Mouse (Mus musculus): Measurements from ENCODE around the gene Timm44. TPM values are rescaled to one million over a fixed set of nuclear protein-coding genes. Genes with fewer than 3 reads are reported as not detected.

Gene Timm44
- polyA plus RNA-seq, 1 experiment from 2014 or later = 41.8 TPM

DNA sequence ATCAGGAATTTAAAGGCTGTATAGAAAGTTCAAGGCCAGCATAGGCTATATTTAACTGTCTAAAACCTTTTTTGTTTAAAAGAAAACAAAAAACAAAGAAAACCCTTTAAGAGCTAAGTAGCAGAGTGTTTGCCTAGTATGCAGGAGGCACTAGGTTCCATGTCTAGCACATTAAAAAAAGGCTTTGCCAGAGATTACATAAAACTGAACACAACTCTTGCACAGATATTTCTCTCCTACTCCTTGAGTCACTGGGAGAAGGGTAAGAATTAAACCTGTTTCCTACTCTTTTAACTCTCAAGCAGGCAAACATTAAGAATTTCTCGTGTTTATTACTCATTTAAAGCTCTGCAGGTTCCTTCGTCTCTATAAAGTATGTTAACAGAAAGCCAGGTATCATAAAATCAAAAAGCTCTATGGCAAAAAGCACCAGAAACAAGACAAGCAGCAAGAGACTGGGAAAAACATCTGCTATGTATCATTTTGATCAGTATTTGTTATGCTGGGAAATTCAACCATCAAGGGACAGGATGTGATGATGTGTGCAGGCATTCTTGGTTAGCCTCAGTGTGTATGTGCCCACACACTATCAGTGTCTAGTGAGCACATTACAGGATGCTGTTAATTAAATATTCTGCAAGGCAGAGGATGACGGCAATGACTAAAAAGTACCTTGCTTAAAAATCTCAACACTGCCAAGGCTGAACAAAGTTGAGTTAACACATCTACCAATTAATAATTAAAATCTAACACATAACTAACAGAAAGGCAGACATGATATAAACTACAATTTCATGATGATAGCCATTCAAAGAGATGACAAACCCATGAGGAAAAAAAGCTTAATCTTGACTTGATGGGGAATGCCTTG, 37.8 kb upstream of the Timm44 start:
- WGBS = 73% methylated on average over 3 of the region's 3 CpGs
- no peak for ATAC-seq (ENCODE audit: low FRiP score, low read depth)
- H3K4me3 ChIP-seq = no peak overlapping the region

DNA sequence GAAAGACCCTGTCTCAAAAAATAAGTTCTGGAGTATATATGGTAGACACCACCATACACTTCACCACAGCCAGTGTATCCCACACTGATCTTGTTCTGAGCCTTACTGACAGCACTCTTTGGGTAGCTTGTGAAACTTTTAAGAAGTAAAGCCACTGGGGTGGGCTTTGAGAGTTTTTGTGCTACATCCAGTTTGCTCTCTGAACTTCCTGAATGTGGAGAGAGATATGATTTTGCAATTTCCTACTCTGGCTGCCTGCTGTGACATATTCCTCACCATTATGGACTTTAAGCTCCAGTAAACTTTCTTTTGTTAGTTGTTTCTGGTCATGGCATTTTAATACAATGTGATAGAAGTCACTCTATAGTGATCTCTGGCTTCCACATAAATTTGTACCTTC, 36.4 kb upstream of the Timm44 start:
- Histone ChIP-seq H3K4me1 (replicated peaks) (no peaks in the 10 kb centered on the region; the same call in 1 of the 2 replicates), H3K4me3 (no peak overlapping the region), H3K27ac (replicated peaks) (no peak overlapping the region), H3K4me2 (no peak overlapping the region), H3K27me3 (no peaks in the 10 kb centered on the region), H3K9ac (no peak overlapping the region), H3K36me3 (peaks cover 35% of the 10 kb centered on the region), H3K9me3 (no peaks in the 10 kb centered on the region)
- ATAC-seq (ENCODE audit: low FRiP score, low read depth) = no peak

More for the DNA sequence above, 37.8 kb upstream of the Timm44 start:
- Histone ChIP-seq H3K36me3 (peaks cover 29% of the 10 kb centered on the region), H3K27ac (replicated peaks) (no peak overlapping the region), H3K4me2 (no peak overlapping the region), H3K27me3 (no peaks in the 10 kb centered on the region), H3K9me3 (no peaks in the 10 kb centered on the region), H3K9ac (no peak overlapping the region), H3K4me1 (replicated peaks) (peaks cover 4% of the 10 kb centered on the region; the same call in 1 of the 2 replicates)

DNA sequence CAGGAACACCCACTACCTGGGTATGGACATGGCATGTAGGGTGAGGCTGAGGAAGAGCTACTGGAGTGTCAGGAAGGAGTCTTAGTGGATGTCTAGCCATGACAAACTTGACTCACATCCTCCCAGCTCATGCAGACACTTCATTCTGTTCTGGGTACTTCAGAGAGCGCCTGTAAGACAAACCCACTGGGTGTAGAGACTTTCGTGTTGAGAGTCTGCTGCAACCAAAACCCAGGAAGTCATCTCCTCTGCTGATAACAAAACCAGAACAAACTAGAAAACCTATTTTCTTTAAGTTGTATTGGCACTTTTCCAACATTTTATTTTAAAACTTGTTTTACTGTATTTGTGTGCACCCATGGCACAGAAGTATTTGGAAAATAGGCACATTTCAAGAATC, 30.1 kb upstream of the Timm44 start:
- H3K9me3 ChIP-seq = no peaks in the 10 kb centered on the region
- no peak overlapping the region for H3K27ac ChIP-seq (replicated peaks)
- WGBS = 95% methylated on average over 2 of the region's 2 CpGs
- no peak overlapping the region for H3K4me3 ChIP-seq
- no peak overlapping the region for H3K4me2 ChIP-seq
- peaks cover 87% of the 10 kb centered on the region for H3K36me3 ChIP-seq
- H3K27me3 ChIP-seq = no peaks in the 10 kb centered on the region
- no peak for ATAC-seq (ENCODE audit: low FRiP score, low read depth)
- no peak overlapping the region for H3K9ac ChIP-seq
- no peaks in the 10 kb centered on the region for H3K4me1 ChIP-seq (replicated peaks)

DNA sequence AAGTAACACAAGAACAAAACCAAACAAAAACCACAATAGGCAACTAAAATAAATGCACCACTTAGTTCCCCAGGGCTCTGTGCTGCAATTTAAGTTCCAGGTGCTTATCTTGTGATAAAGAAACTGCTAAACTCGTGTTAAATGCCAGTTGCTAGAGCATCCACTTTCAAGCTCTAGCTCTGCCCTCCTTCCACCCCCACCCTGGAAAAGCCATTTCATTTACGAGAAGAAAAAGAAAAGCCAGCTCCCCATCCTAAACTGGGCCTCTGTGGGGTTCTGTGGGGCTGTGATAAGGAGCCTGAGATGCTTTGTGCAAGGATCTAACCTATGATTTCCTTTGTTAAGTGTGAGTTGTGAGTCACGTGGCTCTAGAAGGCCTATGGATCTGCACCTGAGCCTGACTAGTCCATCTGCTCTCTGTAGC, 28.4 kb upstream of the Timm44 start:
- H3K4me1 ChIP-seq (replicated peaks) = no peaks in the 10 kb centered on the region
- H3K9me3 ChIP-seq = no peaks in the 10 kb centered on the region
- no peak overlapping the region for H3K4me2 ChIP-seq
- WGBS = 84% methylated on average over 3 of the region's 3 CpGs
- peaks cover 85% of the 10 kb centered on the region for H3K36me3 ChIP-seq
- H3K4me3 ChIP-seq = no peak overlapping the region
- H3K9ac ChIP-seq = no peak overlapping the region
- no peaks in the 10 kb centered on the region for H3K27me3 ChIP-seq
- H3K27ac ChIP-seq (replicated peaks) = no peak overlapping the region
- ATAC-seq (ENCODE audit: low FRiP score, low read depth) = no peak

DNA sequence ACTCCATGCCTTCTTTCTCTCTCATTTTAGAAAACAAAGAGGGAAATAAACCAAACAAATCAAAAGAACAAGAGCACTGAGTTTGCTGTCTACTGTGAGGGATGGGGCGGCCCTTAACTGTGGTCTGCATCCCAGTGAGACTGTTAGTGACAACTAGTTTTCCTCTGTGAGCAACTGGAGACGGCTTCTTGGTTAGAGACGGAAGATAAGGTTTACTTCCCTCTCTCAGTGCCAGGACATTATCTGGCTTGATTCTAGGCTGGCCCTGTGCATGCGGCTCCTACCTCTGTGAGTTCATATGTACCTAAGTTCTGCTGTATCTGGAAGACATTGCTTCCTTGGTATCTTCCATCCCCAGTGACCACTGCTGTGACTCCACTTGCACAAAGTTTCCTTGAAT, 22.1 kb upstream of the Timm44 start:
- Histone ChIP-seq H3K27ac (replicated peaks) (no peak overlapping the region), H3K9me3 (no peaks in the 10 kb centered on the region), H3K36me3 (peaks cover 90% of the 10 kb centered on the region), H3K9ac (no peak overlapping the region), H3K4me3 (no peak overlapping the region), H3K4me1 (replicated peaks) (no peaks in the 10 kb centered on the region), H3K4me2 (no peak overlapping the region), H3K27me3 (no peaks in the 10 kb centered on the region)
- WGBS = 95% methylated on average over 4 of the region's 4 CpGs
- ATAC-seq (ENCODE audit: low FRiP score, low read depth) = no peak

DNA sequence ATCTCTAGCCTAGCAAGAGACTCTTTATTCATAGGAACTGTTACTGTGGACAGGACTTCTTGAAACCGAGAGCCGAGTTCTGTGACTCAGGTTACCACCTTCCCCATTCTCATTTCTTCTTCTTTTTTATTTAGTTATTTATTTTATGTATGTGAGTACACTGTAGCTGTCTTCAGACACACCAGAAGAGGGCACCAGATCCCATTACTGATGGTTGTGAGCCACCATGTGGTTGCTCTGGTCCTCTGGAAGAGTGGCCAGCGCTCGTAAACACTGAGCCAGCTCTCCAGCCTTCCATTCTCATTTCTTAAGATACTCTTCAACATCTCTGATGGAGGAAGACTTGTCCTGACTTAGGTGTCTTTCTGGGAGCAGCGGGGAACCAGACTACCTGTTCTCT, 17.0 kb upstream of the Timm44 start:
- Histone ChIP-seq H3K36me3 (peaks cover 72% of the 10 kb centered on the region), H3K27ac (replicated peaks) (no peak overlapping the region), H3K4me1 (replicated peaks) (no peaks in the 10 kb centered on the region), H3K9ac (no peak overlapping the region), H3K4me3 (no peak overlapping the region), H3K27me3 (no peaks in the 10 kb centered on the region), H3K4me2 (no peak overlapping the region), H3K9me3 (no peaks in the 10 kb centered on the region)
- ATAC-seq (ENCODE audit: low FRiP score, low read depth) = no peak
- WGBS = 94% methylated on average over 5 of the region's 5 CpGs

DNA sequence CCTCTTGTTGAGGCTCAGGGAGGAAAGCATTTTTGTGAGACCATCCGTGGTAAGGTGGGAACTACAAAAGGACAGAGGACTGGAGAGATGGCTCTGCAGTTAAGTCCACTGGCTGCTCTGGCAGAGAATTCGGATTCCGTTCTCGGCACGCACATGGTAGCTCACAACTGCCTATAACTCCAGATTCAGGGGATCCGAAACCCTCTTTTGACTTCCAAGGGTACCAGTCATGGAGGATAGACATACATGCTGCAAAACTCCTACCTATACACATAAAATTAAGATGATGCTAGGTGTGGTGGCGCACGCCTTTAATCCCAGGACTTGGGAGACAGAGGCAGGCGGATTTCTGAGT, 375 bp upstream of the Timm44 start:
- 27% methylated on average over 9 of the region's 9 CpGs for WGBS
- peaks cover 17% of the 10 kb centered on the region for H3K36me3 ChIP-seq
- H3K9ac ChIP-seq = peak overlapping the region; percentile 65
- H3K4me1 ChIP-seq (replicated peaks) = peaks cover 12% of the 10 kb centered on the region
- H3K4me2 ChIP-seq = peak overlapping the region; percentile 64
- H3K27ac ChIP-seq (replicated peaks) = peak overlapping the region; percentile 79
- H3K4me3 ChIP-seq = peak overlapping the region; percentile 55
- H3K9me3 ChIP-seq = no peaks in the 10 kb centered on the region
- no peaks in the 10 kb centered on the region for H3K27me3 ChIP-seq
- ATAC-seq (ENCODE audit: low FRiP score, low read depth) = no peak

DNA sequence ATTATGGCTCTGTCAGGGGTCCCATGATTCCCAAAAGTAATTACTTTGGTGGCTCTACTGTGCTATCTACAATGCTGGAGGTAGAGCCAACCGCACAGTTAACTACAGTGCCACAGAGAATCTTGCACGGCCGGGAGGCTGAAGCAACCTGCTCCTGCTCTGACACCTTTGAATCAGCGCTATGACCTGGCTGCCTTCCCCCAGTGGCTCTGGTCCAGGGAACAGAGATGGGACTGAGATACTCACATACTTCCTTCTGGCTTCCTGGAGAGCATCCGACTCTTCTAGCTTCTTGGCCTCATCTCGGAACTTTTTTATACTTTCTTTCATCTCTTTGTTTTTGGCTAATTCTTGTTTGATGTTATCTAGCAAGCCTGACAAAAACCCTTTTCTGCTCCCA, 6.1 kb downstream of the Timm44 start:
- Histone ChIP-seq H3K4me2 (no peak overlapping the region), H3K9ac (no peak overlapping the region), H3K36me3 (peaks cover 66% of the 10 kb centered on the region), H3K9me3 (no peaks in the 10 kb centered on the region), H3K27ac (replicated peaks) (no peak overlapping the region), H3K27me3 (no peaks in the 10 kb centered on the region), H3K4me3 (no peak overlapping the region), H3K4me1 (replicated peaks) (peaks cover 2% of the 10 kb centered on the region)
- ATAC-seq (ENCODE audit: low FRiP score, low read depth) = no peak
- 95% methylated on average over 6 of the region's 6 CpGs for WGBS

DNA sequence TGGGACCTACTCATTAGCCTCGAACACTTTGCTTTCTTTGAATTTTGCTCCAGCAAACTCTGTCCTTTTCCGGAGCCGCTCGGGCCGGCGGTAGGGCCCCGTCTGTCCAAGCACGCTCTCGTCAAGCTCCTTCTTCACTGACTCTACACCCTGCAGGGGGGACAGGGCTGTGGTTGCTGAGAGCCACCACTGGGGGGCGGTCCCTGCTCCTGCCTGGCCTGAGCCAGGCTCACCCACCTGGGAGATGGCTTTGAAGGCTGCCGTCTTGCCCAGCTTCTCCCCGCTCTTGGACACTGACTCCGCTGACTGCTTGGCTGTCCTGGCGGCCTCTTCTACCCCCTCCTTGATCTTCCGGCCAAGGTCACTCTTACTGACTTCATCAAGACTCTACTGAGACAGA, 8.1 kb downstream of the Timm44 start:
- no peak overlapping the region for H3K9ac ChIP-seq
- 76% methylated on average over 15 of the region's 15 CpGs for WGBS
- no peaks in the 10 kb centered on the region for H3K9me3 ChIP-seq

DNA sequence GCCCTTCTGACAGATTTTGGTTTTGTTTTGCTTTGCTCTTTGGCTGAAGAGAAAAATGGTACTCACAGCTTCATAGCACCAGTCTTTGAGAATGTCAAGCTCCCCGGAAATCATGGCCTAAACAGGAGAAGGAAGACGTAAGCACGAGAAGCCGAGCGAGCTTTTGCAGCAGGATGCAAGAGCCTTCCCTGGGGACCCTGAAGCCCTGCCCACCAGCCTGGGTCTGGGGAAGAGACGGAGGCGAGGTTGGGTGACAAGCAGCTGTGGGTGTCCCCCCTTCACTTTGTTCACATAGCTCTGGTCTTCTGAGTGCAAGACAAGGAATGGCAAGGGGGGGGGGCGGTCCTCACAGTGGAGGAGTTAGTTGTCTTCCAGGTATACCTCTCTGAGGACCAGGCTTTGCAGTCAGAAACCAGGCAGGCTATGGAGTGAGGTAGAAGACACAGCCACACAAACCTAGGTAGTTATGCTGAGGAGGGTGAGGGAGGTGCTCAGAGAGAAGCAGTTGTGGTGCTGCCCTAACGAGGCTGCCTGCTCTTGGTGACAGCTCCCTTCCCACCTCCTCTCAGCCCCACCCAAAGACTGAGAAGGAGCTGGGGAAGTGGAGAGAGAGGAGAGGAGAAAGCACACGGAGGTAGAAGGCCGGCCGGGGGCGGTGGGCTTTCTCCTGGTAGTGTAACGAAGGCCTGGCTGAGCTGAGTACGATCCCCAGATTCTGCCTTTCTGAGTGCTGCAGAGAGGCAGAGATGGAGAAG, 10.4 kb downstream of the Timm44 start:
- no peak for ATAC-seq (ENCODE audit: low FRiP score, low read depth)
- Histone ChIP-seq H3K4me3 (no peak overlapping the region), H3K36me3 (peaks cover 73% of the 10 kb centered on the region), H3K9ac (no peak overlapping the region), H3K4me1 (replicated peaks) (no peaks in the 10 kb centered on the region), H3K27ac (replicated peaks) (no peak overlapping the region), H3K27me3 (no peaks in the 10 kb centered on the region), H3K9me3 (no peaks in the 10 kb centered on the region), H3K4me2 (no peak overlapping the region)
- WGBS = 95% methylated on average over 15 of the region's 15 CpGs

More for the DNA sequence above, 8.1 kb downstream of the Timm44 start:
- Histone ChIP-seq H3K4me2 (no peak overlapping the region), H3K27me3 (no peaks in the 10 kb centered on the region), H3K4me3 (no peak overlapping the region), H3K27ac (replicated peaks) (no peak overlapping the region), H3K4me1 (replicated peaks) (no peaks in the 10 kb centered on the region), H3K36me3 (peaks cover 72% of the 10 kb centered on the region)
- peak; percentile 40; the same call in 1 of the 2 replicates for ATAC-seq (ENCODE audit: low FRiP score, low read depth)

DNA sequence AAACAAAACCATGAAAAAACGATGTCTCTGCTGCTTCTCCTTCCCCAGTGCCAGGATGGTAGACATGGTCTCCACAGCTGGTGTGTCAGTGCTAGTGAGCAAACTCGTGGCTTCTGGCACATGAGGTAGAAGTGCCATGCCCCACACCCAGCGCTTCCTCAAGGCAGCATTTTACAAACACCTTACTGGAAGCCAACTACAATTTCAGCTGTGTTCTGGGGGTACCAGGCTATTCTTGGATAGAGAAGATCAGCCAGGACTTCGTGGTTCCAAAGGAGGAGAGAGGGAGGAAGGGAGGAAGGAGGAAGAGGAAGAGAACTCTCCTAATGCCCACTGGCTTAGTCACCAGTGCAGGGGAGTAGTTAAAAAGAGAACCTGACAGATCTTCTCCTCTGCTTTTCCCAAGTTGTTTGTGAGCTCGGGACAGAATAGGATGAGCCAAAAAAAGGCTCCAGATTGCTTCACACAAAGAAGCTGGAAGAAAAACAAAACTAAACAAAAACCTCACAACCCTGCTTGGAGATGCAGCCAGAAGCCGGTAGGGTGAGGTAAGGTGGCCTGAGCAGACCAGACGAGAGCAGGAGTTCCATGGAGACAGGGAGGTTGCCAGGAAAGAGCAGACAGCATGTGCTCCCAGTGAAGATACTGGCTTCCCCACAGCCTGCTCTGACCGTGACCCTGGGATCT, 12.5 kb downstream of the Timm44 start:
- WGBS = 88% methylated on average over 8 of the region's 8 CpGs
- Histone ChIP-seq H3K9ac (no peak overlapping the region), H3K27me3 (no peaks in the 10 kb centered on the region), H3K4me1 (replicated peaks) (peaks cover 10% of the 10 kb centered on the region; the same call in 1 of the 2 replicates), H3K36me3 (peaks cover 71% of the 10 kb centered on the region), H3K9me3 (no peaks in the 10 kb centered on the region), H3K4me2 (no peak overlapping the region), H3K4me3 (no peak overlapping the region), H3K27ac (replicated peaks) (no peak overlapping the region)
- ATAC-seq (ENCODE audit: low FRiP score, low read depth) = no peak

DNA sequence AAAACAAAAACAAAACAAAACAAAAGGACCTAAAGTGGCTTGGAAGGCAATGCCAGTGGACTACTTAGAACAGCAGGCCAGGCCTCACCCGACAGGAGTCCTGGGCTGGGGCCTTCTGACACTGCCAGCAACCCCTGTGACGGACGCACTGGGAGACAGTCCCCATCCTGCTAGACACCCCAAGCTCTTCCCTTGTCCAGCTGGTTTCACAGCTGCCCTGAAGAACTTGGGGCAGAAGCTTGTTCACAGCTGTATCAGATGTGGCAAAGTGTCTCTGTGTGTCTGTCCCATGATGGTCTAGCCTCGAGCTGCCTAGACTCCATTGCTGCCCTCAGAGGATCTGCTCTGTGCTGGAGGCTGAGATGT, 15.9 kb downstream of the Timm44 start:
- H3K4me2 ChIP-seq = peak overlapping the region; percentile 74; the same call in 1 of the 2 replicates
- H3K27me3 ChIP-seq = no peaks in the 10 kb centered on the region
- peak overlapping the region; percentile 79; the same call in 1 of the 2 replicates for H3K4me3 ChIP-seq
- no peaks in the 10 kb centered on the region for H3K9me3 ChIP-seq
- peak overlapping the region; percentile 95 for H3K27ac ChIP-seq (replicated peaks)
- H3K4me1 ChIP-seq (replicated peaks) = peaks cover 35% of the 10 kb centered on the region
- peak overlapping the region; percentile 80; the same call in 1 of the 2 replicates for H3K9ac ChIP-seq
- 79% methylated on average over 4 of the region's 4 CpGs for WGBS
- peaks cover 53% of the 10 kb centered on the region for H3K36me3 ChIP-seq
- ATAC-seq (ENCODE audit: low FRiP score, low read depth) = no peak
